Mouse (Mus musculus): ENCODE measurements at regions not wholly inside any gene's neighbourhood (a gene's known extent, or its start where the extent isn't known, plus 50 kb on each side); places are given as distances from the start of the nearest gene placed in this dataset.

DNA sequence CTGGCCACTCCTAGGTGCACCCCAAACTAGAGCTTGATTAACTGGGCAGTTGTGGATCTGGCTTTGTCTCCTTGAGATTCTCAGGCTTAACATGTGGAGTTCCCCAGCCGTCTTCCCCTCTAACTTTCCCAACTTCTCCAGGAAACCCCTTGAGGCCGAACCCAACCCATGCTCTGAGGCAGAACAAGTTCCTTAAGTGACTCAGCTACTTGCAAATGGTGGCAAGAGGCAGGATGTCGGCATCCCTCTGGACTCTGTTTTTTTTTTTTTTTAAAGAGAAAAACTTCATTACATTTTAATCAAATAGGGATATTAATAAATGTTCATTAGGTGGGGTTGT lies 54.5 kb upstream of the Sgk1 start:
- peak; percentile 18 for DNase-seq (ENCODE audit: extremely low read depth, insufficient read length, low spot score)

DNA sequence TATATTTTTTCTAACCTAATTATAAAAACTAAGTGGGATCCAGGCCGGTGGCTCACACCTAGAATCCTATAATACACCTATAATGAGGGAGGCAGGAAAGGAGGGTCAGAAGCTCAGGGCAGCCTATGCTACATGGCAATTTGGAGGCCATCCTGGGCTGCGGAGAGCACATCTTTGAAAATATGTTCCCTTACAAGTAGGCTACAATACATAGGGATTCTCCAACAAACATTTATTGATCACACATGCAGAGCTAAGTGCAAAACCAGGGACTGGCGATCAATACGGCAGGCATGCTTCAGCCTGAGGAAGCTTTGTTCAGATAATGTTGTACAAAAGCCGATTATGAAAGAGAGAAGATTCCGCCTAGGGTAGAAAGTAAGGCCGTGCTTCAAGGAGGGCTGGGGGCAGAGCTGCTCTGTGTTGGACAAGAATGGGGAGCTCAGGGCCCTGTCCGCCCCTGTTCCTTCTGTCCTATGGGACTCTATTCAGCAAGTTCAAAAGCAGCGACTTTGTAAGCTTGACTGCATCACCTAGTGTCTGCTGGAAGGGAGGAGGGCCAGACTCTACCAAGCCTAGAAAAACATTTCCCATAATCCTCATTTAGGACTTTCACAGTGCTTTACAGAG lies 53.4 kb upstream of the Sgk1 start:
- no peak for DNase-seq (ENCODE audit: extremely low read depth, insufficient read length, low spot score)

DNA sequence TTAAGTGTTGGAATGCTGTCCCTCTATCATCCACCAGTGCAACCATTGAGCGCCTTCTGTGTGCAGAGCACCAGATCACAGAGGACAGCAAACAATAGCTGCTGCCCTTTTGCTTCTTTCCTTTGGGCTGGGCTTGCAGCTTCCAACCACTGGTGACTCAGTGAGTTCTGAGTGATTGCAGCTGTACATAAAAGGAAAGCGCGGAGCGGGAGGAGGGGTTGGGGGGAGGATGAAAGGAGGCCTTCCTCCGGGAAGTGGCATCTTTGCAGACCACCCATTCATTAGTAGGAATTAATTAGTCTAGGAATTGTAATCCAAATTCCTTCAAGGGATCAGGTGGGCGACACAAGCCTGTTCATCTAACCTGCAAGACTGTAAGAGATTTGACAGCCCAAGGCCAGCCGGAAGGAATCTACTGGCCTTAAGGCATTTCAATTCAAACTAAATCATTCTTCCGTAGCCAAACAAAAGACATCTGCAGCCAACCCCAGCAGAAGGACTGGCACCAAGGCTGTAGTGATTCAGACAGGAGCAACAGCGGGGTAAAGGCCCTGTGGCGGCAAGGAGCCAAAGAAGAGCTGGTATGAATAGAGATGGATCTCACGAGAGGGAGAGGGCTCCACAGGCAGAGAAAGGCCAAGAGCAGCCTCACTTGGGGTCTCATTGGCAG lies 52.8 kb upstream of the Sgk1 start:
- peak; percentile 83 for DNase-seq (ENCODE audit: extremely low read depth, insufficient read length, low spot score)

DNA sequence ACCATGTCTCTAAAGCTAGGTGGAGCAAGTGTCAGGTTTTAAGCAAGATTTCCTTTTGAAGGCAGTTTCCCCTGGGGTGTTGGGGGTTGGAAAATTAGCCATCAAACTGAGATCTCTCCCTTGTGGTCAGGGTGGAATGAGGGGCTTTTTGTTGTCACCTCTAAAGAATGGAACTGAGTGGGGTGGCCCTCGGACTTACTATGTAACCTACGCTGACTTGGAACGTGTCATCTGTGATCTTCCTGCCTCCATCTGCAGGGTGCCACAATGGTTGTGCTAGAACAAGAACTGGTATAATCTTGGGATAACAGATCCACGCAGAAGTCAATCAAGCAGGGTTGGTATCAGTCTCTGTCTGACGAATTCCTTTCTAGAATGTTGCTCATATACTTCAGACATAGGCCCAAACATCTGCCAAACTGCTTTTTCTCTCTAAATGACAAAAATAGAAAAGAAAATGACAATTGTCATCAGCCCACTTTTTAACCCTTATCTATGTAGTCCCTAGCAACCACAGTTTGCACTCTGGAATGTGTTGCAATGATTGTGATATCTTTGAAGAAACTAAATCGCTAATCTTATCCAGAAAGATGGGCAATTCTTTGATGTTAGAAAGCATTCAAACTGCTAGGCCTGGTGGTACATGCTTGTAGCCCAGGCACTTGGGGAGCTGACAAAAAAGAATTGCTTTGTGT lies 50.8 kb upstream of the Sgk1 start:
- no peak for DNase-seq (ENCODE audit: extremely low read depth, insufficient read length, low spot score)
